Mouse (Mus musculus) embryonic stem cell, embryonic (primary cell): ENCODE measurements around the gene Tmem131.

Experiments used
- CTCF ChIA-PET, 4 experiments: fragments of 300-600 bp in 2 of 4; fragments of 350-600 bp in 2 of 4; sonication (Branson Sonifier 250); formaldehyde crosslinking; loops; one replicate each; lab custom pipeline; 2022; ENCODE audit warnings: inconsistent platforms in 2 of 4; lab: Charles Lee
- POLR2A ChIA-PET, 4 experiments: fragments of 300-600 bp in 2 of 4; fragments of 350-600 bp in 2 of 4; sonication (Branson Sonifier 250); formaldehyde crosslinking; loops; one replicate each; lab custom pipeline; 2022; ENCODE audit warnings: antibody characterized with exemption in 4 of 4, inconsistent platforms in 1 of 4; lab: Charles Lee

Tmem131 gene

GRCm38 (mm10) chr1:36949591-36950184 is 6.2 kb upstream of the Tmem131 start:
- CTCF ChIA-PET = interaction anchor here in 1 of 4 experiments (0.6 kb wide), 1 partner anchor 120 kb away, joined by 3 read pairs; no protein-coding TSS in a partner anchor
- POLR2A ChIA-PET = interaction anchor here in 3 of 4 experiments (0.6 to 2.0 kb wide), 10 partner anchors 10 to 78 kb away, joined by 3 to 8 read pairs (median 4); no protein-coding TSS in a partner anchor

- CTCF ChIA-PET = interaction anchor here in 2 of 4 experiments (0.6 kb wide), 2 partner anchors 53 to 696 kb away, joined by 3 read pairs; no protein-coding TSS in a partner anchor
- POLR2A ChIA-PET = interaction anchor here in 3 of 4 experiments (0.6 to 1.2 kb wide), 6 partner anchors 10 to 465 kb away, joined by 3 to 5 read pairs (median 3); no protein-coding TSS in a partner anchor
Observed at GRCm38 (mm10) chr1:36947448-36947847, 4.0 kb upstream of the Tmem131 start.

- ChIA-PET POLR2A (interaction anchor here in 3 of 4 experiments (0.7 to 8.7 kb wide), 24 partner anchors 8 to 169 kb away, joined by 3 to 57 read pairs (median 6); no protein-coding TSS in a partner anchor), CTCF (no interaction called here)
Observed at GRCm38 (mm10) chr1:36940381-36940762, 3.1 kb downstream of the Tmem131 start.

DNA sequence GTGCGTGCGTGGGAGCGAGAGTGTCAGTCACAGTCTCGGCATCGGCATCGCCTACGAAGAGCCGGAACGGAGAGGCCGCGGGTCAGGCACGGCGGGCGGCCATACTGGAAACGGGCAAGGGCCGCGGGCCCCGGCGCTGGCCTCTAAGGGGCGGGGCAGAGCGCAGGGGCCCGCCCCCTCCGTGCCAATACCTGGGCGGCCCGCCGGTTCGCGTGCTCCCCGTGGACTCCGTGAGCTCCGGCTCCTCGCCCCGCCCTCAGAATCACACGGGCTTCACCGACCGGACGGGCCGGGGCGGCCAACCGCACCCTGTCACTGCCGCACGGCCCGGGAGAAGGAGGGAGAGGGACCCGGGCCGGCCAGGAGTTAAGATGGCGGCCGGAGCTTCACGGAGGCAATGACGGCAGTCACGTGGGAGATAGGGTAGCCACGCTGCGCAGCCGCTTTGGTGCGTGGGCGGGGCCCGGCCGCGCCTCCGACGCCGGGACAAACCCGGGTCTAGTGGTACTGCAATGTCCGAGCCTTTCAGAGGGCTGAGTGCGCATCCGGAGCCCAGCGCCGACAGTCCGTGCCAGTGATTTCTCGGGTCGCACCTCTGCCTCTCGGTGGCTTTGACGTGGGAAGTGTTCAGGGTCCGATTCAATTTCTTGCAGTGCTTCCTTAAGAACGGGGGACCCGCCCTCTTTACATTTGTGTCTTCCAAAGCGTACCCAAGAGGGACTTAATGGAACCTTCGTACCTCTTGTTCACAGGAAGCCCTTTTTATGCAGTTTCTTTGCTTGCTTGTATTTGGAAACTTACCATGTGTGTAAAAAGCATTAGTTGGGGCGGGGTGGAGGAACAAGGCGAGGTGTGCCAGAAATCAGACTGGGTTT is 3.7 kb downstream of the Tmem131 start:
- ChIA-PET CTCF (interaction anchor here in 1 of 4 experiments (0.9 kb wide), 1 partner anchor 10 kb away, joined by 3 read pairs; no protein-coding TSS in a partner anchor), POLR2A (interaction anchor here in 3 of 4 experiments (0.6 to 8.7 kb wide), 35 partner anchors 8 to 168 kb away, joined by 3 to 82 read pairs (median 5); no protein-coding TSS in a partner anchor)

DNA sequence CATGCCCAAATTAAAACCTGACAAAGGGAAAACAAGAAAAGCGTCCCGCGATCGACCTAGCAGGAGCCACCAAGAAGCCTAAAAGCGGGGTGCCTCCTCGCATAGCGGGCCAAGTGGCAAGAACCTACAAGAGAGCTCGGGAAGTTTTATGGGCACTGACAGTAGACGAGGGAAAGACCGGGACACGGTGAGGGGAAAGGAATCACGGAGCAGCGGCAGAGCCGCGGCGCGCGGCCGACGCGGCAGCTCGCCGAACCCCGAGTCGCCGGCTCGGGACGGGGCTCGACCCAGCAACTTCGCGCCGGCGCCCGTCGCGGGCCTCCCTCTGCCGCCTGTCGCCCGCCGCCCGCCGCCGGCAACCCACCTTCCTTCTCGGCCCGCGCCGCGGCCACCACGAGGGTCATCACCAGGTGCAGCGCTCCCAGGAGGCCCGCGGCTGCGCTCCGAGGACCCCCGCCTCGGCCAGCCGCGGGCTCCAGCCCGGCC is 4.6 kb downstream of the Tmem131 start:
- CTCF ChIA-PET = interaction anchor here in 3 of 4 experiments (0.6 to 0.9 kb wide), 4 partner anchors 9 to 1082 kb away, joined by 3 to 4 read pairs (median 3); no protein-coding TSS in a partner anchor

GRCm38 (mm10) chr1:36938348-36938747 is 5.1 kb downstream of the Tmem131 start:
- POLR2A ChIA-PET = interaction anchor here in 3 of 4 experiments (0.7 to 8.7 kb wide), 23 partner anchors 9 to 112 kb away, joined by 3 to 82 read pairs (median 8); no protein-coding TSS in a partner anchor
- CTCF ChIA-PET = interaction anchor here in 2 of 4 experiments (0.6 to 0.9 kb wide), 3 partner anchors 8 to 1082 kb away, joined by 3 read pairs; no protein-coding TSS in a partner anchor

More for the DNA sequence above, 4.6 kb downstream of the Tmem131 start:
- POLR2A ChIA-PET = interaction anchor here in 3 of 4 experiments (0.7 to 8.7 kb wide), 27 partner anchors 10 to 167 kb away, joined by 3 to 82 read pairs (median 5); no protein-coding TSS in a partner anchor

DNA sequence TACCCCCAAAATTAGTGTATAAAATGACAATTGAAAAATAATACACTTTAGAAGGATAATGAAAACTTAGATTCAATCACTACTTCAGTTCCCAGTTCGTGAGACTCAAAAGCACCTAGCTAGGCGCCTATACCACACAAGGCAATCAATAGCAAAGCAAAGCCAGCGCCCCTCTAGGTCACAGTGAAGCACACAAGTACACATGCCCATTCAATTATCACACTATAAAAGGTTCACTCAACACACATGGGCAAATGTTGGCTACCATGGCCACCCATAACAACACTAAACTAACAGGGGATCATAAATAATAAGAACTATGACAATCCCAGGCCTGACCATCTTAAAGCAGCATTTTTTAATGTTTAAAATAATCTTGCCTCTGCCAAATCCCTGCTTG is 5.8 kb downstream of the Tmem131 start:
- ChIA-PET CTCF (no interaction called here), POLR2A (interaction anchor here in 3 of 4 experiments (1.2 to 8.7 kb wide), 12 partner anchors 9 to 72 kb away, joined by 3 to 82 read pairs (median 10); no protein-coding TSS in a partner anchor)

DNA sequence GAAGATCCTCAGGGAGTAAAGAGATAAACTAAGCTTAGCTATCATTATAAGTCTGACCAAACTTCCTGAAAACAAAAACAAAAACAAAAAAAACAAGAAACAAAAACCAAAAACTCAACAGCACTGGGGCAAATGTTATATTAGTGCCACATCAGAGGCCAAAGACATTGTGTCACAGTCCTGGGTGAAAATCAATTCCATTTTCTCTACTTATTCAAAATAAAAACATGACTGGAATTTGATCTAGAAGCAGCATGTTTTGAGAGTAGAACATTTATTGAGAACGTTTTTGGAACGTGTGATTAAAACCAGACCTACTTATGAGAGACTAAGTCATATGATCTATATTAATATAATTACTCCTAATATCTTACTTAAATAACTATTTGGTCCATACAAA is 6.5 kb downstream of the Tmem131 start:
- CTCF ChIA-PET = no interaction called here
- POLR2A ChIA-PET = interaction anchor here in 3 of 4 experiments (0.6 to 8.7 kb wide), 14 partner anchors 9 to 140 kb away, joined by 3 to 82 read pairs (median 4); no protein-coding TSS in a partner anchor

DNA sequence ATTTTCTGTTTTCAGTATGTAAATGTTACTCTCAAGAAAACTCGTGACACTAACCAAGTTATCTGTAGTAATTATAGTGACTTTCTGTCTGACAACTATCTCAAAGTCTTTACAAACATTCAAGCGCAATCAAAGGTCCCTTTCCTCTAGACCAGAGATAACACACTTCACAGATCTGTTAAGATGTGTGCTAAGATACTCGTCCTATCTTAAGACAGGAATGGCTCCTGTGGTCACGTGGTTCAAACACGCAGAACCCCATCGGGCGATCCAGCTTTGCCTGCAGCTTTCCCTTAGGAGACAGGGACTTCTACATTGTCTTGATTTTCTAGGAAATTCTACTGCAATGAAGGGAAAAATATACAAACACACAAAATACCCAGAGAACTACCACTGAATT is 6.9 kb downstream of the Tmem131 start:
- ChIA-PET CTCF (no interaction called here), POLR2A (interaction anchor here in 3 of 4 experiments (0.6 to 8.7 kb wide), 12 partner anchors 7 to 141 kb away, joined by 3 to 82 read pairs (median 8); partner anchors contain the start of gene Tmem131 (in 1 of the 3))

- ChIA-PET POLR2A (interaction anchor here (0.5 to 8.7 kb wide), 15 partner anchors 6 to 146 kb away, joined by 3 to 82 read pairs (median 6); partner anchors contain the start of gene Tmem131 (in 3 of the 4)), CTCF (interaction anchor here in 1 of 4 experiments (0.6 kb wide), 1 partner anchor 51 kb away, joined by 3 read pairs; no protein-coding TSS in a partner anchor)
Observed at GRCm38 (mm10) chr1:36934778-36935177, 8.7 kb downstream of the Tmem131 start.

DNA sequence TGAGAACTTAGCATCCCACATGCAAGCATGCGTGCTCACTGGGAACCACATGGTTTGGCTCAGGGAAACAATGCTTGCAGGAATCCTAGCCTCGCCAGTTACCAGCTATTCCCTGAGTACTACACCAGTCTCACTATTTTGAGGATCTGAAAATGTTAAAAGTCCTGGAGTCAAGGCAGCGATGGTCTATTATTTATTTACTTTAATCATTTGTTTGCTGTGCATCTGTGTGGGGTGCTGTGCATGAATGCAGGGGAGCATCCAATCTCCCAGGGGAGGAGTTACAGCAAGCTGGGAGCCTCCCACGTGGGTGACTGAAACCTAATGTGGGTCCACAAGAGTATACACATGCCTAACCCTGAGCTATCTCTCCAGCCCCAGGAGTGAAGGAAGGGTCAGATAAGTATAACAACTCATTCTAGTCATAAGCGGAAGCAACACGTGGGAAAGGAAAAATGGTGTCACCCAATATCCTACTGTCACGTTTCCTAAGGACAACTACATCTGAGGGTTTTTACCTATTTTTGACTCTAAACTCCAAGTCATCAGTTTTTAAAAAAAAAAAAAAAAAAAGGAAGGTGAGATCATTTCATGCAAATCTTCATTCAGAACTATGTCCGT is 9.4 kb downstream of the Tmem131 start:
- POLR2A ChIA-PET = interaction anchor here (0.7 to 8.7 kb wide), 14 partner anchors 9 to 424 kb away, joined by 3 to 82 read pairs (median 8); partner anchors contain the start of gene Tmem131 (in 2 of the 4)
- CTCF ChIA-PET = interaction anchor here in 1 of 4 experiments (0.6 kb wide), 1 partner anchor 52 kb away, joined by 3 read pairs; no protein-coding TSS in a partner anchor

- CTCF ChIA-PET = interaction anchor here (0.5 to 1.3 kb wide), 7 partner anchors 8 to 431 kb away, joined by 3 to 5 read pairs (median 4); no protein-coding TSS in a partner anchor
- POLR2A ChIA-PET = interaction anchor here in 3 of 4 experiments (0.6 to 10.5 kb wide), 16 partner anchors 9 to 410 kb away, joined by 3 to 82 read pairs (median 4); partner anchors contain the start of gene Cox5b (in 1 of the 3)
Observed at GRCm38 (mm10) chr1:36932231-36932630, 11.2 kb downstream of the Tmem131 start.

GRCm38 (mm10) chr1:36930911-36931310 is 12.6 kb downstream of the Tmem131 start:
- POLR2A ChIA-PET = interaction anchor here in 3 of 4 experiments (0.9 to 10.5 kb wide), 10 partner anchors 7 to 170 kb away, joined by 3 to 52 read pairs (median 4); no protein-coding TSS in a partner anchor
- CTCF ChIA-PET = interaction anchor here in 2 of 4 experiments (0.6 to 0.8 kb wide), 2 partner anchors 12 to 101 kb away, joined by 3 to 5 read pairs; partner anchors contain the start of gene Tmem131 (in 1 of the 2)

GRCm38 (mm10) chr1:36929996-36930395 is 13.5 kb downstream of the Tmem131 start:
- POLR2A ChIA-PET = interaction anchor here in 3 of 4 experiments (0.5 to 10.5 kb wide), 15 partner anchors 7 to 139 kb away, joined by 3 to 52 read pairs (median 3); no protein-coding TSS in a partner anchor
- CTCF ChIA-PET = interaction anchor here in 3 of 4 experiments (0.6 to 1.3 kb wide), 3 partner anchors 9 to 1083 kb away, joined by 3 to 5 read pairs (median 3); no protein-coding TSS in a partner anchor

GRCm38 (mm10) chr1:36928357-36929330 is 14.8 kb downstream of the Tmem131 start:
- CTCF ChIA-PET = interaction anchor here in 2 of 4 experiments (0.7 to 1.3 kb wide), 2 partner anchors 8 to 23 kb away, joined by 3 to 5 read pairs; no protein-coding TSS in a partner anchor
- POLR2A ChIA-PET = interaction anchor here in 3 of 4 experiments (0.6 to 10.5 kb wide), 16 partner anchors 9 to 348 kb away, joined by 3 to 52 read pairs (median 3); no protein-coding TSS in a partner anchor
